ENCODE assay signal across 27 mouse cellular contexts in genomic region chr3:154075749-154076148, GRCm38 (mm10).
"Had no signal": no experiment of that assay in that cellular context is flagged by ENCODE, and none has a peak within 500 bp of the region (broad histone marks: within the 10 kb centered on the region; RNA-seq: fewer than 3 reads in every experiment).

No protein-coding gene starts in this region.

- H3K36me3 ChIP-seq: heart, embryonic 13.5 days; heart, embryonic 15.5 days; hindbrain, embryonic 10.5 days; hindbrain, embryonic 12.5 days; intestine, embryonic 15.5 days; limb, embryonic 13.5 days; limb, embryonic 15.5 days; liver, embryonic 12.5 days had no signal

- H3K4me1 ChIP-seq: heart, embryonic 15.5 days; hindbrain, embryonic 12.5 days; intestine, embryonic 15.5 days; limb, embryonic 13.5 days; limb, embryonic 15.5 days had no signal

- H3K27me3 ChIP-seq: heart, embryonic 13.5 days; heart, embryonic 15.5 days; hindbrain, embryonic 12.5 days; intestine, embryonic 15.5 days; limb, embryonic 13.5 days; limb, embryonic 15.5 days had no signal

- H3K9me3 ChIP-seq: heart, embryonic 13.5 days; heart, embryonic 15.5 days; hindbrain, embryonic 10.5 days; hindbrain, embryonic 12.5 days; intestine, embryonic 15.5 days; limb, embryonic 13.5 days; limb, embryonic 15.5 days; liver, embryonic 12.5 days had no signal

- DNase-seq: gastrocnemius, adult 2 months; gastrocnemius, postnatal 10 days; gastrocnemius, postnatal 25 days; heart, adult 2 months; heart, postnatal 4 days; kidney, adult 18-20 months; kidney, adult 8-10 months; kidney, postnatal 10 days; kidney, postnatal 25 days; kidney, postnatal 4 days; layer of hippocampus, postnatal 36 days; left cerebral cortex, postnatal 4 days had no signal

- H3K27ac ChIP-seq: gastrocnemius, adult 2 months; heart, adult 2 months; heart, embryonic 13.5 days; heart, embryonic 15.5 days; hindbrain, embryonic 10.5 days; hindbrain, embryonic 12.5 days; hindbrain, embryonic 14.5 days; intestine, embryonic 15.5 days; layer of hippocampus, adult 2 months; left cerebral cortex, adult 2 months; limb, embryonic 13.5 days; limb, embryonic 15.5 days; liver, embryonic 12.5 days; liver, embryonic 14.5 days had no signal

- H3K4me2 ChIP-seq: heart, embryonic 13.5 days; heart, embryonic 15.5 days; hindbrain, embryonic 12.5 days; hindbrain, embryonic 14.5 days; intestine, embryonic 15.5 days; limb, embryonic 13.5 days; limb, embryonic 15.5 days; liver, embryonic 12.5 days had no signal

- ATAC-seq: hindbrain, embryonic 16.5 days; inflammation-experienced regulatory T-cells, adult 6 months; intestine, embryonic 15.5 days; intestine, postnatal 0 days; liver, embryonic 12.5 days had no signal

- H3K4me3 ChIP-seq: gastrocnemius, adult 2 months; heart, adult 2 months; heart, embryonic 13.5 days; heart, embryonic 15.5 days; hindbrain, embryonic 10.5 days; hindbrain, embryonic 12.5 days; intestine, embryonic 15.5 days; layer of hippocampus, adult 2 months; left cerebral cortex, adult 2 months; limb, embryonic 13.5 days; limb, embryonic 15.5 days; liver, embryonic 12.5 days had no signal

- H3K9ac ChIP-seq: heart, embryonic 13.5 days; heart, embryonic 15.5 days; hindbrain, embryonic 12.5 days; hindbrain, embryonic 14.5 days; intestine, embryonic 15.5 days; limb, embryonic 13.5 days; limb, embryonic 15.5 days; liver, embryonic 12.5 days; liver, embryonic 14.5 days had no signal
